Mouse (Mus musculus) G1E (cell line): ENCODE measurements around the gene Hspb11. TPM values are rescaled to one million over a fixed set of nuclear protein-coding genes. Genes with fewer than 3 reads are reported as not detected.
A peak's percentile ranks its signal among the peaks of the same experiment; 100 is the strongest.

Experiments used
- ATAC-seq: 2 replicates; pipeline ENCODE4 v1.8.0; 2016; ENCODE audit warnings: mild to moderate bottlenecking; ENCODE audit not compliant: insufficient number of reproducible peaks, poor library complexity, low FRiP score, severe bottlenecking; ENCODE audit errors: extremely low read depth
- DNase-seq: peaks from one replicate; pipeline ENCODE4 v3.0.0; 2012; ENCODE audit warnings: low spot score
- H3K27me3 ChIP-seq: 2 replicates; pipeline ENCODE4 v1.6.1; 2012; ENCODE audit warnings: mild to moderate bottlenecking, low read length, inconsistent platforms; ENCODE audit not compliant: insufficient read depth
- H3K36me3 ChIP-seq: replicated peaks from 2 replicates; pipeline ENCODE3; 2012; ENCODE audit warnings: mild to moderate bottlenecking, inconsistent platforms
- H3K4me1 ChIP-seq: 2 replicates; pipeline ENCODE4 v1.6.1; 2012; ENCODE audit warnings: low read depth, low read length, inconsistent platforms, mixed read lengths; ENCODE audit not compliant: insufficient read depth
- H3K4me3 ChIP-seq: 2 replicates; pipeline ENCODE4 v1.5.1; 2012; ENCODE audit warnings: low read depth, mild to moderate bottlenecking, inconsistent platforms, low read length, moderate library complexity, mixed read lengths
- H3K9me3 ChIP-seq: replicated peaks from 2 replicates; pipeline ENCODE4 v1.6.1; 2012; ENCODE audit warnings: inconsistent platforms
- CTCF ChIP-seq: IDR thresholded peaks from 2 replicates; pipeline ENCODE4 v1.5.1; 2012; ENCODE audit warnings: low read depth, low read length, inconsistent platforms, mixed read lengths
- GATA1 ChIP-seq: IDR thresholded peaks from 2 replicates; pipeline ENCODE4 v1.6.1; 2012; ENCODE audit warnings: borderline replicate concordance, low read length, inconsistent platforms, mixed read lengths
- GATA2 ChIP-seq: IDR thresholded peaks from 2 replicates; pipeline ENCODE4 v1.6.1; 2012; ENCODE audit warnings: low read depth, low read length, inconsistent platforms, borderline replicate concordance
- POLR2AphosphoS5 ChIP-seq: IDR thresholded peaks from 2 replicates; pipeline ENCODE4 v1.6.1; 2012; ENCODE audit warnings: low read depth, low read length, inconsistent platforms; ENCODE audit not compliant: insufficient replicate concordance
- TAL1 ChIP-seq: conservative IDR thresholded peaks from 2 replicates; pipeline ENCODE4 v1.6.1; 2012; ENCODE audit warnings: low read depth, low read length, inconsistent platforms, mixed read lengths
- polyA plus RNA-seq: library from polyadenylated mRNA; stranded (reverse); fragments of >175 nt; gene quantifications from 2 replicates; pipeline ENCODE4 v1.2.3, GENCODE M21; 2012
- total RNA-seq, 2 experiments: library from RNA; stranded (forward) in 1 of 2; stranded (reverse) in 1 of 2; fragments of 200-1000 nt in 1 of 2; fragments of >200 nt in 1 of 2; fragmentation: Nextera tagmentation in 1 of 2; gene quantifications; 2 replicates each; pipeline ENCODE4 v1.2.3; 2014 to 2017

The Hspb11 gene
- total and polyA plus RNA-seq, 3 experiments, result 9.1 to 37.5 (median 33.8) TPM

DNA sequence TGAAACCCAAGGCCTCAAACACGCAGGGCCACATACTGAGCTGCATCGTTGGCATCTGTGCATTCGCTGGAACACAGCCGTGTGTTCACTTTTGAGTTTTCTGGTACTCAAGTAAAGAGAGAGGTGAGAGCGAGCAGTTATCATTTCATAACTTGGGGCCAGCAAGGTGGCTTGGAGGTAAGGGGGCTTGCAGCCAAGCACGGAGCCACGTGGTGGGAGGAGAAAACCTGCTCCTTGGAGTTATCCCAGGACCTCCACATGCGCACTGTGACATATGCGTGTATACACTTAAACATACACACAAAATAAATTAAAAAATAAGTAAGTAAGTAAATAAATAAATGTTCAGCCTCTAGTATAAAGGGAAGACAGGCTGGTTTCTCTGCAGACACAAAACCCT, 48.8 kb downstream of the Hspb11 start:
- peaks cover 40% of the 10 kb centered on the region for H3K27me3 ChIP-seq
- no peaks in the 10 kb centered on the region for H3K36me3 ChIP-seq
- peaks cover 18% of the 10 kb centered on the region for H3K4me1 ChIP-seq
- DNase-seq (no peak), ATAC-seq (no peak)
- H3K9me3 ChIP-seq, result no peaks in the 10 kb centered on the region
- no peak overlapping the region for H3K4me3 ChIP-seq
- TF ChIP-seq GATA2 (no peak), CTCF (no peak), POLR2AphosphoS5 (no peak), TAL1 (no peak), GATA1 (no peak)

DNA sequence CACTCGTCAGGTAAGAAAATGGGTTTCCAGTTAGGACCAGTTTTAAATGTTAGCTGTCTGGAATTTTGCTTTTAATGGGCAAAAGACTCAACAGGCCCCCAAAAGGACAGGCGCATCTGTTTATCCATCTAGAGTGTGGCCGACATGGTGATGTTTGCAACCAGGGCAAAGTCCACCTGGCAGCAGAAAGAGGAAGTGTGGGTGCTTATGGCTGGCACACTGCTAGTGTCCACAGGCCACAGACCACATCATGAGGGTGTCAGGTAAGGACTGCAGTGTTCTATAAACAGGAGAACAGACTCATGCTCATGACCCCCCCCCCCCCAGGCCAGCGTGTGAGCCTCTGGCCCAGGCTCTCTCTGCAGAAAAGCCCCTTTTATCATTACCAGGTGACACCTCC, 49.4 kb downstream of the Hspb11 start:
- TF ChIP-seq GATA1, result no peak
- TF ChIP-seq POLR2AphosphoS5, result no peak
- no peak for TF ChIP-seq GATA2
- TF ChIP-seq TAL1, result no peak
- TF ChIP-seq CTCF, result no peak
- Histone ChIP-seq H3K9me3 (no peaks in the 10 kb centered on the region), H3K36me3 (no peaks in the 10 kb centered on the region), H3K4me3 (no peak overlapping the region), H3K4me1 (peaks cover 18% of the 10 kb centered on the region), H3K27me3 (peaks cover 42% of the 10 kb centered on the region)
- DNase-seq, result no peak
- no peak for ATAC-seq

DNA sequence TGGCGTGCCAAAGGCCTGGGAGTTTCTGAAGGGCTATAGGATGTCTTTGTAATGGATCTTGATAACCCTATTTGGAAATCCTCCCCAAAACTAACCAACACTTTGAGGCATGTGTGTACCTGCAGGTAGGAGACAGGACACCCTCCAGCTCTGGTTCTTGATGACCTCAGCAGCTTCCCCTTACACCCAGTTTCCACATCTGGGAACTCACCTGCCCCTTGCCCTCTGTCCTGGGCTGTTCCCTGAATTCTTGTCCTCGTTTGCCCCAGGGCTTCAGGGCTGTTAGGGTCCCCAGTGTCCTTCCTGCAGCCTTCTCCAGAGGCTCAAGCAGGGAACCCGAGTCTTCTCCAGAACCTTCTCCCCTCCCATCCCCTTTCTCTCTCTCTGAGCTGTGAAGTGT, 50.1 kb downstream of the Hspb11 start:
- DNase-seq, result no peak
- no peak for ATAC-seq
- Histone ChIP-seq H3K4me3 (no peak overlapping the region), H3K4me1 (peaks cover 18% of the 10 kb centered on the region), H3K9me3 (no peaks in the 10 kb centered on the region), H3K36me3 (no peaks in the 10 kb centered on the region), H3K27me3 (peaks cover 43% of the 10 kb centered on the region)
- TF ChIP-seq CTCF (no peak), GATA1 (no peak), GATA2 (no peak), TAL1 (no peak), POLR2AphosphoS5 (no peak)

DNA sequence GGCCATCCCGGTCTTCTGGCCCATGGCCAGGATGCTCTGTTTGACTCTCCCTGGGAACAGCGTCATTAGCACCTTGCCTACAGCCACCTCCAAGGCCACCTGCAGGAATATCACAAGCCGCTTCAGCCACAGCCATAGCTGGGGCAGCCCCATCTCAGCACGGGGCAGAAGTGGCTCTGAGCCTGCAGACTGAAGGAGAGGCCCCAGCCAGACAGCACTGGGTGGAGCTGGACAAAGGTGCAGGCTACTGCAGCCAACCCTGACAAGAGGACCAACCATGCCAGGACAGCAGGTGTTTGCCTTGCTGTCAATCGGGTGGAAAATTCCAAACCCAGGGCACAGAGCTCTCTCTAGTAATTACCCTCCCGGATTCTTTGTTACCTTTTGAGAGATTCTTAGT, 53.6 kb downstream of the Hspb11 start, which contains the start of gene Dio1:
Dio1 (minus strand) TSS at position 204 of the 400 bp plus-strand sequence.
- ATAC-seq (no peak), DNase-seq (no peak)
- peaks cover 38% of the 10 kb centered on the region for H3K27me3 ChIP-seq
- H3K9me3 ChIP-seq, result no peaks in the 10 kb centered on the region; the same call in 1 of the 2 replicates
- H3K4me1 ChIP-seq, result peaks cover 12% of the 10 kb centered on the region
- no peak for TF ChIP-seq GATA1
- TF ChIP-seq TAL1, result no peak
- no peak for TF ChIP-seq GATA2
- no peak for TF ChIP-seq POLR2AphosphoS5
- TF ChIP-seq CTCF, result no peak
- H3K4me3 ChIP-seq, result no peak within 1 kb of the TSS
- no peaks in the 10 kb centered on the region for H3K36me3 ChIP-seq

DNA sequence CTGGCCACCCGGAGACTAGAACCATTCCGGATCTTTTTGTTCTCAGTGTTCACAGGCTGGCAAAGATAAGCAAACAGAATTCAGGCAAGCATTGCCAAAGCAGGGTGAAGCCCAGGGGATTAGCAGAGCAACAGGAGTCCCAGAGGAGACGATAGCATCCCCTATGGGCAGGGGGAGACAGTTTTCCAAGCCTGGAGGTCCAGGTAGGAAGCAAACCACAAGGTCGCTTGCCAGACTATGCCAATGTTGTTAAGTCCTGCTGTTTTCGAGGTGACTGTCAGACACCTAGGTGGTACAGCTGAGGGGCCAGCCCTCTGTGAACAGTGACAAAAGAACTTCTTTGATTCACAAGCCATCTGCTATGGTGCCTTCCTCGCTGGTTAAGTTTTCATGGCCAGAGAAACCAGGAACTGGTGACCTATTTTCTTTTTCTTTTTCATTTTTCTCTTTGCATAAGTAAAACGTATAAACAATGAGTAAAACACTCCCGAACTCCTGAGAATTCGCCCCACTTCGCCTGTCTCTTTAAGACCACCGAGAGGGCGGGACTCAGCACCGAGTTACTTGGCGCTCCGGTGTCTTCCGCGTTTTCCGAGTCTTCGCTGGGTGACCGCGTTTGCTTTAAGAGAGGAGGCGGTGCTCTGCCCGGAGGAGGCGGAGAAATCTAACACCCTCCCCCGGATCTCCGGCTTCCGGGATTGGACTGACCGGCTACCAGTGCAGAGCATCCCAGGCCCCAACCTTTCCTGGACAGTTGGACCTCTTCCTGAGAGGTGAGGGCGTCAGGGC, 60.5 kb downstream of the Hspb11 start, which contains the start of gene Yipf1:
Yipf1 (plus strand) TSS at position 674 of the 789 bp plus-strand sequence.
- Histone ChIP-seq H3K4me3 (peak within 1 kb of the TSS; percentile 82), H3K27me3 (peaks cover 12% of the 10 kb centered on the region), H3K36me3 (peaks cover 32% of the 10 kb centered on the region), H3K9me3 (no peaks in the 10 kb centered on the region; the same call in 1 of the 2 replicates), H3K4me1 (peaks cover 31% of the 10 kb centered on the region)
- DNase-seq (peak; percentile 94), ATAC-seq (peak; percentile 89)
- no peak for TF ChIP-seq GATA1
- no peak for TF ChIP-seq TAL1
- TF ChIP-seq GATA2, result no peak
- TF ChIP-seq CTCF, result no peak
- no peak for TF ChIP-seq POLR2AphosphoS5

DNA sequence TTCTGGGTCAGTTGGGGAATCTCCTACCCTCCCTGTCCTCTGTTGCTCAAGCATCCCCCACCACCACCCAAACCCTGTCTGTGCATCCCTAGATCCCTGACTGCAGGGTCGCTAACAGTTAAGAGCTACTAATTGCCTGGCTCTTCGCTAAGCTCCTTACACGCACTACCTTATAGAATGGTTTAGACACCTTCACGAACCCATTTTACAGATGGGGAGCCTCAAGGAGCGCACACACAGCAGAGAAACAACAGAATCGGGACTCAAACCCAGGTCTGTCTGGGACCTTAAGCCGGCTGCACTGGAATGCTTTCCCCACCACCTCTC, 61.0 kb downstream of the Hspb11 start:
- no peak for ATAC-seq
- TF ChIP-seq CTCF (no peak), GATA1 (no peak), GATA2 (no peak), POLR2AphosphoS5 (no peak), TAL1 (no peak)
- H3K36me3 ChIP-seq, result peaks cover 37% of the 10 kb centered on the region
- H3K4me1 ChIP-seq, result peaks cover 31% of the 10 kb centered on the region
- no peaks in the 10 kb centered on the region; the same call in 1 of the 2 replicates for H3K9me3 ChIP-seq
- no peak for DNase-seq
- peaks cover 12% of the 10 kb centered on the region for H3K27me3 ChIP-seq
- H3K4me3 ChIP-seq, result peak overlapping the region; percentile 82
